Mouse (Mus musculus) skeletal muscle tissue, adult 2 months (tissue): Measurements from ENCODE around the gene Plxna3.

Experiments
- DNase-seq: peaks from one replicate; pipeline ENCODE4 v3.0.0-alpha.2; 2012; ENCODE audit warnings: low read depth, low spot score

Gene Plxna3

DNA sequence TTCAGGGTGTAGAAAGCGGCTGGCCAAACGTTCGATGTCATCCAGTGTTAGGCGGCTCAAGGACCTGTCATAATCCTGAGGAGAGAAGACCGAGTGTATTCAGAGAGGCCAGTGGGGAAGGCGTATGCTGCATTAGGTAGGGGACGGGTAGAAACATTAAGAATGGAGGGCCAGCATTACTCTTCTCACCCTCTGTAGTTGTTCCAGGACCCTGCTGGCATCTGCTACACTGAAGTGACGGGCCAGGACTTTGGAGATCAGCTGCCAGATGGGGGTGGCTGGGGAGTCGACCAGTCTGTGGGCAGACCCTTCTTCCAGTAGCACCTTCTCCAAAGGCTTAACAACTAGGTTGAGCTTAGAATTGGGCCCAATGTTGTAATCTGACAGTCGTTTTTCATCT is 38.6 kb downstream of the Plxna3 start:
- DNase-seq, result no peak

DNA sequence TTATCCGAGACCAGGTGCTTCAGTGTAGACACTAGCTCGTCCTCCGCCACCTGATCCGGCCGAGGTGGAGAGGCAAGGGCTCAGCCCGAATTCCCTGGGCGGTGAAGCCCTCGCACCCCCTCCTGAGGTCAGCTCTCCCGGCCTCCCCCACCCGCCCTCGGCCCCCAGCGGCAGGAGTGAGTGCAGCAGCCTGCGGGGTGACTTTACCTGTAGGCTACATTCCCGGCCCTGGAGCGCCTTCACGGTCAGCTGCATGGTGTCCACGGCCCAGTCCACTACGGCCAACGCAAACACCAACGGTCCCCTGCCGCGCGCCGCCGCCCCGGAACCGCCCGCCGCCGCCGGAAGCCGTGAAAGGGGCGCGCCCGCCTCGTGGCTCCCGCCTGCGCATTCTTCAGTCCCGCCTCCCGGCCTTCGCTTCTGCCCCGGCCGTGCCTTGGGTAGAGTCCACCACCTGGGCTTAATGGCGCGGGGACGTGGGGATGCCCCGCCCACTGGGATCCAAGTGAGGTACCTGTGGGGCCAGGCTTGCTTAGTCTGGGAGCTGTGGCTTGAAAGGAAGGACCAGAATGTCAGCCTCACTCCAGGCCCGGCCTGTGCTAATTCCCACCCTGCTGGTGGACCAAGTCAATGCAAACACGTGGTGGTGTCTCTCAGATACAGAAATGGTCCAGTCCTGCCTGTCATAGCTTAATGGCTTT is 39.5 kb downstream of the Plxna3 start:
- DNase-seq, result peak; percentile 27

DNA sequence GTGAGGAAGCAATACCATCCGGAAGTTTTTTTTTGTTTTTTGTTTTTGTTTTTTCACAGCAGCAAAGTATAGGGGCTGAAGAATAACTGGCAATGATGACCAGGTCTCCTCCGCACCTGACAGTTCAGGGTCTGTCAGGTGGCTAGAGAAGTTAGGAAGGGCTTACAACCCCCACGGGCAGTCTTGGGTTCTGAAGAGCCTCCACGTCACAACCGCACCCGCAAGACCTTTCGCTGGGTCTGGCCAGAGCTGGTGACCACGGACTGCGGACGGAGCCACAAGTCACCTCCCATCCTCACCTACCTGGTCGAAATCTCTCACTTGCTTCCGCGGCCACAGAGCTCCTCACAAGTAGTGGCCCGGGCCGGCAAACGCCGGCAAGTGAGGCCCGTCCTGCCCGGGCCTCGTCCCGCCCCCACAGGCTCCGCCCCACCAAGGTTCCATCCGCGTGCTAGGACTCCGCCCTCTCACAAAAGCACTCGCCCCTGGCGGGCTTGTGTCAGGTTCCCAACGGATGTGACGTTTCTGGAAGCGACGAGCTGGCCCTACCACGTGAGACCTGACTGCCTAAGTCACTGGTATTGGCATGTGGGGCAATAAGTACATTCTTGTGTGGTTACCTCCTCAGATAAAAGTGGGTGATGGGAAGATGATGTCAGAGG is 44.2 kb downstream of the Plxna3 start, which contains the start of the genes Ubl4a and Slc10a3:
TSS of gene Ubl4a (minus strand) at position 331 of the 662 bp plus-strand sequence.
TSS of gene Slc10a3 (minus strand) at position 462 of the 662 bp plus-strand sequence.
- DNase-seq, result peak; percentile 91

DNA sequence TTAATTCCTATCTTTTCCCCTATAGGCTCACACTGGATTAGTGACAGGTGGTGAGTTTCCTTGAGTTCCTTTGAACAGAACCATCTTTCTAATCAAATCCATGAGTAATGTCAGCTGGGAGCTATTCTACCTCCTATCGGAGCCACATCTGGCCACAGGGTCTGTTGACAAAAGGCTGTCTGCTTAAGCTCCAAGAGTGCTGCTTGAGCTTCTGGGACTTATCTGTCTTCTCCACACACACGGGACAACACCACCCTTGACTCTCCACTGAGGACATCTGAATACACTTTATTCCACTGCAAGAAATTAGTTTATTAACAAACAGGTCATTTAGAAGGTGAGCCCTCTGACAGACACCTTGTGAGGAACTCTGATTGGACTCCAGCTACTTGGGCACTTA is 55.6 kb downstream of the Plxna3 start:
- DNase-seq, result no peak

DNA sequence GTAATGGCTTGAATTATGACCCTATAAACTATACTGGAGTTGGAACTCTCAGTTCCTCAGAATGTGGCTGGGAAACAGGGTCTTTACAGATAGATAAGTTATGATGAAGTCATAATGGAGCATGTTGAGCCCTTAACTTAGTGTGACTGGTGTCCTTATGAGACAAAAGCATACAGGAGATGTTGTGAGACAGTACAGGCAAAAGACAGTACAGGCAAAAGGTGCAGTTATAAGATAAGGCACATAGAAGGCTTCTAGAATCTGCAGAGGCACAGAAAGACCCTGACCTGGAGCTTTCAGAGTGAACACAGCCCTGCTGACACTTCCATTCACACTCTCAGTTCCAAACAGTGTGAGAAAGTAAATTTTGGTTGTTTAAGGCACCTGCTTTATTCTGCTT is 59.3 kb downstream of the Plxna3 start:
- no peak for DNase-seq

DNA sequence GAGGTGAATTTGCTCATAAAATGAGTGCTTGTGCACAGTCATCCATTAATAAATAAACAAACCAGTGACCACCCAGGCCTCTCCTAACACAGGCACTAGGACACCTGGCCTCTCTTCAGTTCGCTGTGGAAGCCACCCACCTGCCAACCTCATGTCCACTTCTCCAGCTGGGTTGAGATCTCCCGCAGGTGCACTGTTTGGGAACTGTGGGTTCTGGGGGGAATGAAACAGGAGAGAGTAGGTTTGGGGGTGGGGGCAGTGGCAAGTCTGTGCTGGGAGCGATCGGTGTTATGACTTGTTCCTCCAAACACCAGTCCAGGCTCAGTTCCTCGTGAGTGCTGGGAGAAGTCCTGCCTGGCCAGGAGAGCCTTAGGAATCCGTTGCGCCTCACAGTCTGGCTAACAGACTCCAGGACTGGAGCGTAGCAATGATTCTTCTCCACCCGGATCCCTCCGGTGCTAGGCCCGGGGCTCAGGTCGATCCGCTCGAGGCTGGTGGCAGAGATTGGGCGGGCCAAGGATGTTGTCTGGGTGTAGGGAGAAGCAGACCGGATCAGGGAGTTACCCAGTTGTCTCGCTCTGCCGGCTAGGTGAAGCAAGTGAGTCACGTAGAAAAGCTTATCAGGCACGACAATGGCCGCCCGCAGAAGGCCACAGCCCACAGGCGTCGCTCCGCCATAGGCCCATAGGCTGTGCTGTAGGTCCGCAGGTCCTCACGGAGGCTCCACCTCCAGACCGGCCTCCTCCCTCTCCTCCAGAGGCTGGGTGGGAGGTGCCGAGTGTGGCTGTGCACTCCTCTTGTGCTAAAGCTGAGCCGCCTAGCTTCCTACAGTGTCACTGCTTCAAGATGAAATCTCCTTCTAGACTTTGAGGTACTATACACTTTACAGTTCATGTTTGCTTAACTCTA is 63.9 kb downstream of the Plxna3 start, which contains the start of the genes Fam3a and Ikbkg:
TSS of gene Fam3a (minus strand) at position 738 of the 909 bp plus-strand sequence.
TSS of gene Ikbkg (plus strand) at position 756 of the 909 bp plus-strand sequence.
- DNase-seq, result peak; percentile 84
